Mouse (Mus musculus) thymus, postnatal 14 days (tissue): ENCODE measurements around the gene Bcl2l15.
"Not testable (repeated sequence)": the region's sequence is repeated elsewhere in the genome, so short reads cannot be mapped to it uniquely, and the experiment has no call there.

Experiments used
- DNase-seq: peaks from one replicate; pipeline ENCODE4 v3.0.0; 2021

Gene Bcl2l15

GRCm38 (mm10) chr3:103832426-103832825 is at the start of gene Bcl2l15:
Gene Bcl2l15, plus strand, starts transcription at chr3:103832601.
- no peak for DNase-seq

GRCm38 (mm10) chr3:103782844-103783609 is 49.4 kb upstream of the Bcl2l15 start:
- no peak for DNase-seq

GRCm38 (mm10) chr3:103787225-103787624 is 45.2 kb upstream of the Bcl2l15 start:
- DNase-seq, result no peak

GRCm38 (mm10) chr3:103789096-103789495 is 43.3 kb upstream of the Bcl2l15 start:
- DNase-seq, result no peak

- DNase-seq, result no peak
Measured at GRCm38 (mm10) chr3:103789891-103790345, 42.5 kb upstream of the Bcl2l15 start.

GRCm38 (mm10) chr3:103790346-103791145 is 41.9 kb upstream of the Bcl2l15 start:
- DNase-seq, result peak; percentile 55

- DNase-seq, result peak; percentile 96
Measured at GRCm38 (mm10) chr3:103791230-103792110, 40.9 kb upstream of the Bcl2l15 start, which contains the start of gene Hipk1. Gene Hipk1, minus strand, starts transcription at chr3:103791563.

- not testable (repeated sequence) for DNase-seq
Measured at GRCm38 (mm10) chr3:103792111-103792406, 40.3 kb upstream of the Bcl2l15 start.

GRCm38 (mm10) chr3:103792566-103792965 is 39.8 kb upstream of the Bcl2l15 start:
- no peak for DNase-seq

GRCm38 (mm10) chr3:103796389-103796788 is 36.0 kb upstream of the Bcl2l15 start:
- no peak for DNase-seq

- no peak for DNase-seq
Measured at GRCm38 (mm10) chr3:103799507-103799906, 32.9 kb upstream of the Bcl2l15 start.

- peak; percentile 60 for DNase-seq
Measured at GRCm38 (mm10) chr3:103801631-103802531, 30.5 kb upstream of the Bcl2l15 start.

- DNase-seq, result peak; percentile 41
Measured at GRCm38 (mm10) chr3:103802861-103803260, 29.5 kb upstream of the Bcl2l15 start.

- DNase-seq, result no peak
Measured at GRCm38 (mm10) chr3:103805671-103806070, 26.7 kb upstream of the Bcl2l15 start.

GRCm38 (mm10) chr3:103808891-103809798 is 23.3 kb upstream of the Bcl2l15 start, which contains the start of the genes Dclre1b, Ap4b1 and Gm43064:
Gene Dclre1b, minus strand, starts transcription at chr3:103809444.
Gene Ap4b1, plus strand, starts transcription at chr3:103809520.
Gene Gm43064, plus strand, starts transcription at chr3:103809573.
- peak; percentile 96 for DNase-seq

GRCm38 (mm10) chr3:103809799-103810150 is 22.6 kb upstream of the Bcl2l15 start:
- no peak for DNase-seq

- no peak for DNase-seq
Measured at GRCm38 (mm10) chr3:103810967-103811366, 21.4 kb upstream of the Bcl2l15 start.

- peak; percentile 34 for DNase-seq
Measured at GRCm38 (mm10) chr3:103827548-103827947, 4.9 kb upstream of the Bcl2l15 start.

GRCm38 (mm10) chr3:103829036-103829435 is 3.4 kb upstream of the Bcl2l15 start:
- no peak for DNase-seq

GRCm38 (mm10) chr3:103830681-103831080 is 1.7 kb upstream of the Bcl2l15 start:
- not testable (repeated sequence) for DNase-seq

- DNase-seq, result no peak
Measured at GRCm38 (mm10) chr3:103831146-103831545, 1.3 kb upstream of the Bcl2l15 start.
